In the genomic region with DNA sequence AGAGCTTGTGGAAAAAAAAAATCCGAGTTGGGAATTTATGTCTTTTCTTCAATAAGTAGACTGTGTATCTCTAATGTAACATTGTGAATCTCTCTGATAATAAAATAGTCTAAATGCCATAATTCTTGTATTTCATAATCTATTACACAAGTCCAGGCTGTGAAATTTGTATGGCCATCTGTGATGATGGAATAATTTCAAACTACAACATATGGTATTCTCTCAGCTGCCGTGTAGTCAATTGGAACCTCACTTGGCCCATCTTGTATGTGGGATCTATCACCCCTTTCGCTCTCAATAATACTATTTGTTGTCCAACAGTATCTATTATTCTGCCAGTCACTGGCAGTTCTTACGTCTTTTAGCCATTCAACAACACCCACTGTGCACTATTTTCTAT, we compare ENCODE assay signal across 34 mouse cellular contexts. TPM values are rescaled to one million over a fixed set of nuclear protein-coding genes. Genes with fewer than 3 reads are reported as not detected.
DNase-seq lines count a peak whose midpoint lies in the region; ATAC-seq and TF ChIP-seq lines count a peak whose summit lies in the region.
"Had no signal": no experiment of that assay in that cellular context is flagged by ENCODE, and none has a peak within 500 bp of the region (broad histone marks: within the 10 kb centered on the region; RNA-seq: fewer than 3 reads in every experiment).

No protein-coding gene starts in this region.

- no peak for TF ChIP-seq CTCF in brain, embryonic 14.5 days (IDR thresholded peaks at IDR 0.05; ENCODE audit: borderline replicate concordance, extremely low read depth, insufficient read depth, insufficient read length)

- no peak overlapping the region for H3K4me2 ChIP-seq in forebrain, embryonic 14.5 days (ENCODE audit: low read length)
- H3K4me2 ChIP-seq in forebrain, embryonic 12.5 days = no peak overlapping the region
- H3K4me2 ChIP-seq: embryonic facial prominence, embryonic 13.5 days; forebrain, embryonic 15.5 days; heart, embryonic 13.5 days; hindbrain, embryonic 12.5 days; intestine, embryonic 15.5 days had no signal

- no peaks in the 10 kb centered on the region for H3K36me3 ChIP-seq in forebrain, embryonic 14.5 days (ENCODE audit: control insufficient read depth, insufficient read depth, low read length)
- no peaks in the 10 kb centered on the region for H3K36me3 ChIP-seq in forebrain, embryonic 12.5 days (replicated peaks)
- H3K36me3 ChIP-seq in hindbrain, embryonic 10.5 days = no peaks in the 10 kb centered on the region
- H3K36me3 ChIP-seq: embryonic facial prominence, embryonic 10.5 days; embryonic facial prominence, embryonic 13.5 days; forebrain, embryonic 15.5 days; G1E; heart, embryonic 10.5 days; heart, embryonic 13.5 days; hindbrain, embryonic 12.5 days; intestine, embryonic 15.5 days had no signal

- no peak for ATAC-seq in forebrain, embryonic 14.5 days
- no peak for ATAC-seq in forebrain, embryonic 12.5 days (ENCODE audit: low FRiP score)
- ATAC-seq: forebrain, embryonic 15.5 days; hindbrain, embryonic 16.5 days; intestine, embryonic 15.5 days; Patski had no signal

- H3K27ac ChIP-seq in forebrain, embryonic 14.5 days (ENCODE audit: low read depth, low read length) = no peak overlapping the region
- no peak overlapping the region for H3K27ac ChIP-seq in forebrain, embryonic 12.5 days
- H3K27ac ChIP-seq in hindbrain, embryonic 10.5 days = no peak overlapping the region
- H3K27ac ChIP-seq: embryonic facial prominence, embryonic 10.5 days; embryonic facial prominence, embryonic 13.5 days; forebrain, embryonic 15.5 days; heart, adult 2 months; heart, embryonic 10.5 days; heart, embryonic 13.5 days; hindbrain, embryonic 12.5 days; intestine, embryonic 15.5 days had no signal

- no peaks in the 10 kb centered on the region for H3K4me1 ChIP-seq in forebrain, embryonic 14.5 days (ENCODE audit: control insufficient read depth, insufficient read depth, low read length)
- H3K4me1 ChIP-seq in forebrain, embryonic 12.5 days = no peaks in the 10 kb centered on the region
- H3K4me1 ChIP-seq in hindbrain, embryonic 10.5 days (replicated peaks) = no peaks in the 10 kb centered on the region
- H3K4me1 ChIP-seq: embryonic facial prominence, embryonic 10.5 days; embryonic facial prominence, embryonic 13.5 days; forebrain, embryonic 15.5 days; heart, embryonic 10.5 days; heart, embryonic 13.5 days; hindbrain, embryonic 12.5 days; intestine, embryonic 15.5 days had no signal

- no peaks in the 10 kb centered on the region for H3K9me3 ChIP-seq in forebrain, embryonic 14.5 days (replicated peaks; ENCODE audit: control insufficient read depth, low read length)
- no peaks in the 10 kb centered on the region for H3K9me3 ChIP-seq in forebrain, embryonic 12.5 days
- 0 out of 2 replicates have a peak, but pooled peaks cover 2% of the 10 kb centered on the region for H3K9me3 ChIP-seq in hindbrain, embryonic 10.5 days
- H3K9me3 ChIP-seq: embryonic facial prominence, embryonic 10.5 days; embryonic facial prominence, embryonic 13.5 days; forebrain, embryonic 15.5 days; heart, embryonic 10.5 days; heart, embryonic 13.5 days; hindbrain, embryonic 12.5 days; intestine, embryonic 15.5 days had no signal

- H3K4me3 ChIP-seq in forebrain, embryonic 14.5 days (ENCODE audit: low read depth, low read length) = no peak overlapping the region
- H3K4me3 ChIP-seq in forebrain, embryonic 12.5 days (replicated peaks) = no peak overlapping the region
- no peak overlapping the region for H3K4me3 ChIP-seq in hindbrain, embryonic 10.5 days
- H3K4me3 ChIP-seq: embryonic facial prominence, embryonic 10.5 days; embryonic facial prominence, embryonic 13.5 days; erythroblast, embryonic 14.5 days; forebrain, embryonic 15.5 days; heart, adult 2 months; heart, embryonic 10.5 days; heart, embryonic 13.5 days; hindbrain, embryonic 12.5 days; intestine, embryonic 15.5 days had no signal

- no peak for TF ChIP-seq POLR2A in brain, embryonic 14.5 days (IDR thresholded peaks at IDR 0.05; ENCODE audit: borderline replicate concordance, extremely low read depth, insufficient read depth, insufficient read length, poor library complexity, severe bottlenecking)

- no peaks in the 10 kb centered on the region for H3K27me3 ChIP-seq in forebrain, embryonic 14.5 days (replicated peaks; ENCODE audit: control insufficient read depth, insufficient read depth, low read length)
- no peaks in the 10 kb centered on the region for H3K27me3 ChIP-seq in forebrain, embryonic 12.5 days
- H3K27me3 ChIP-seq in hindbrain, embryonic 10.5 days (ENCODE audit: insufficient read depth, poor library complexity, severe bottlenecking) = no peaks in the 10 kb centered on the region
- H3K27me3 ChIP-seq: CH12.LX; embryonic facial prominence, embryonic 13.5 days; forebrain, embryonic 15.5 days; heart, embryonic 13.5 days; hindbrain, embryonic 12.5 days; intestine, embryonic 15.5 days; Patski had no signal

- 86% methylated on average over 4 of the region's 4 CpGs for WGBS in forebrain, embryonic 14.5 days
- WGBS in forebrain, embryonic 12.5 days = 87% methylated on average over 4 of the region's 4 CpGs
- WGBS in hindbrain, embryonic 10.5 days = 91% methylated on average over 4 of the region's 4 CpGs

- DNase-seq in forebrain, embryonic 14.5 days (ENCODE audit: low spot score) = peak; percentile 5
- peak; percentile 12 to 84 for DNase-seq in layer of hippocampus, adult 18-20 months (ENCODE audit: low spot score in 2 of 2)
- no peak for DNase-seq in layer of hippocampus, postnatal 25 days (ENCODE audit: extremely low spot score in 1 of 2, low spot score in 1 of 2)
- peak; percentile 17 for DNase-seq in brain, embryonic 14.5 days (ENCODE audit: low read depth)
- peak; percentile 18 for DNase-seq in telencephalon, adult 2 months (ENCODE audit: low read depth, low spot score)
- no peak for DNase-seq in hindbrain, embryonic 10.5 days (ENCODE audit: low spot score)
- DNase-seq: adrenal gland, postnatal 10 days; adrenal gland, postnatal 36 days; B cell, adult 2 months; cerebellum, adult 11-12 months; cerebellum, postnatal 36 days; embryo, embryonic 11 days; gastrocnemius, postnatal 10 days; gastrocnemius, postnatal 36 days; heart, adult 2 months; heart, postnatal 14 days; heart, postnatal 4 days had no signal

- H3K9ac ChIP-seq in forebrain, embryonic 14.5 days (ENCODE audit: low read length) = no peak overlapping the region
- no peak overlapping the region for H3K9ac ChIP-seq in forebrain, embryonic 12.5 days
- H3K9ac ChIP-seq: embryonic facial prominence, embryonic 13.5 days; forebrain, embryonic 15.5 days; heart, embryonic 13.5 days; hindbrain, embryonic 12.5 days; intestine, embryonic 15.5 days had no signal

RNA-seq across cellular contexts. Expression of a gene that starts 9.2 kb away (rescaled TPM):
- polyA plus RNA-seq in forebrain, embryonic 14.5 days (2014; fragmentation: Nextera tagmentation; extraction: Ambion mirVana) = not detected in 2 replicates
- not detected in 2 replicates for polyA plus RNA-seq in forebrain, embryonic 12.5 days (2016; fragmentation: Nextera tagmentation; extraction: Ambion mirVana)
- total RNA-seq in layer of hippocampus, adult 18-20 months (2021) = not detected
- not detected for total RNA-seq in layer of hippocampus, postnatal 25 days (2021)
- polyA plus RNA-seq in brain, embryonic 14.5 days (2012; rRNA removed) = not detected in 2 replicates
- polyA plus RNA-seq in hindbrain, embryonic 10.5 days (2016; fragmentation: Nextera tagmentation; extraction: Ambion mirVana) = not detected in 2 replicates
- total RNA-seq: adrenal gland, adult 18-20 months; adrenal gland, postnatal 10 days; adrenal gland, postnatal 36 days; CH12.LX; gastrocnemius, adult 18-20 months; gastrocnemius, postnatal 10 days; gastrocnemius, postnatal 36 days; granulocyte monocyte progenitor cell, adult 5-6 weeks; heart, adult 2 months; heart, postnatal 14 days; heart, postnatal 4 days had no signal
- polyA plus RNA-seq: cortical plate, adult 2 months; embryonic facial prominence, embryonic 10.5 days; erythroblast, embryonic 14.5 days; forebrain, embryonic 15.5 days; G1E; heart, adult 2 months; heart, embryonic 10.5 days; heart, embryonic 13.5 days; hindbrain, embryonic 12.5 days; hindbrain, embryonic 16.5 days; intestine, embryonic 15.5 days; Patski had no signal

Comparison
In these comparisons a context has a peak if more than half of its experiments do, and no peak if none do; other contexts are left out.
1. DNase-seq: peak in forebrain, embryonic 14.5 days (single experiment), layer of hippocampus, adult 18-20 months (2 of 2), brain, embryonic 14.5 days (single experiment) and telencephalon, adult 2 months (single experiment); none in layer of hippocampus, postnatal 25 days (0 of 2) and hindbrain, embryonic 10.5 days (single experiment).